25 mouse cellular contexts compared by ENCODE assay signal in the genomic region with DNA sequence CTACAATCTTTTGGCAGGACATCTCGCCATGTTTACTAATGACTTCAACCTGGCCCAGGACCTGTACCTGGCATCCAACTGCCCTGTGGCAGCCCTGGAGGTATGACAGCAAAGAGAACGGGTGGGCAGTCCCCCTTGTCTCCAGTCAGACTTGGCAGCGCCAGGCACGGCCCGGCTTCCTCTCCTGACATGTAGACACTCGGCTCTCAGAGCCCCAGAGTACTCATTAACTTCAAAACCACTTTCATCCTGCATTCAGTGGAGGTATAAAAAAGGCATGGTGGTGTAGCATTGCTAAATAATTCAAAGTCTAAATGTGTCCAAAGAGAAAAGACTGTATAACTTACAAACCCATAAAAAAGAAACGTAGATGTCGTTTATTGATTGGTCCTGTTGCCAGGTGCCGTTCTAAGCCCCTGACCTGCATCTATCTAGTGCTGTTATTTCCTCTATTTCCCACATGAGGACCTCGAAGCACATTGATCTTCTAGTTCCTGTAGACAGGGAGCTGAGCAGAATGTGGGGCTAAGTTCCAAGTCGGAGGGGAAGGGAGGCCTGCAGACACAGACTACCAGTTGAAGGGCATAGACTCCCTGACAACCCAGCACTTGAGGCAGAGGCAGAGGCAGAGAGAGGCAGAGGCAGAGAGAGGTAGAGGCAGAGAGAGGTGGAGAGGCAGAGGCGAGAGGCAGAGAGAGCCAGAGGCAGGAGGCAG. TPM values are rescaled to one million over a fixed set of nuclear protein-coding genes. Genes with fewer than 3 reads are reported as not detected.
DNase-seq lines count a peak whose midpoint lies in the region; ATAC-seq and TF ChIP-seq lines count a peak whose summit lies in the region.
"Had no signal": no experiment of that assay in that cellular context is flagged by ENCODE, and none has a peak within 500 bp of the region (broad histone marks: within the 10 kb centered on the region; RNA-seq: fewer than 3 reads in every experiment).

No protein-coding gene starts in this region.

- no peaks in the 10 kb centered on the region for H3K36me3 ChIP-seq in liver, adult 2 months (ENCODE audit: control insufficient read depth, insufficient read depth, low read length)
- H3K36me3 ChIP-seq in liver, embryonic 12.5 days: no peaks in the 10 kb centered on the region
- peaks cover 10% of the 10 kb centered on the region for H3K36me3 ChIP-seq in midbrain, embryonic 15.5 days (replicated peaks)
- H3K36me3 ChIP-seq: intestine, embryonic 15.5 days; stomach, embryonic 15.5 days had no signal

- H3K4me3 ChIP-seq in liver, adult 2 months (ENCODE audit: insufficient read depth, low read depth, low read length): no peak overlapping the region
- H3K4me3 ChIP-seq in liver, embryonic 12.5 days: no peak overlapping the region
- H3K4me3 ChIP-seq in midbrain, embryonic 15.5 days: no peak overlapping the region
- H3K4me3 ChIP-seq: forebrain, embryonic 12.5 days; heart, adult 2 months; hindbrain, embryonic 15.5 days; intestine, embryonic 15.5 days; layer of hippocampus, adult 2 months; neural tube, embryonic 13.5 days; stomach, embryonic 15.5 days had no signal

- no peaks in the 10 kb centered on the region for H3K79me2 ChIP-seq in liver, adult 2 months (ENCODE audit: control insufficient read depth, insufficient read depth, low read length)

- H3K4me1 ChIP-seq in liver, adult 2 months (ENCODE audit: control insufficient read depth, insufficient read depth, low read length): peaks cover 2% of the 10 kb centered on the region; the same call in 1 of the 2 replicates
- no peaks in the 10 kb centered on the region for H3K4me1 ChIP-seq in liver, embryonic 12.5 days
- no peaks in the 10 kb centered on the region for H3K4me1 ChIP-seq in midbrain, embryonic 15.5 days
- H3K4me1 ChIP-seq: forebrain, embryonic 12.5 days; hindbrain, embryonic 15.5 days; intestine, embryonic 15.5 days; neural tube, embryonic 13.5 days; stomach, embryonic 15.5 days had no signal

- no peak for TF ChIP-seq POLR2A in liver, adult 2 months (IDR thresholded peaks at IDR 0.05; ENCODE audit: extremely low read depth, insufficient read depth, low read length)

- no peak overlapping the region for H3K9ac ChIP-seq in liver, adult 2 months (ENCODE audit: low read depth, low read length)
- H3K9ac ChIP-seq in liver, embryonic 12.5 days: no peak overlapping the region
- no peak overlapping the region for H3K9ac ChIP-seq in midbrain, embryonic 15.5 days
- H3K9ac ChIP-seq: forebrain, embryonic 12.5 days; hindbrain, embryonic 15.5 days; intestine, embryonic 15.5 days; neural tube, embryonic 13.5 days; stomach, embryonic 15.5 days had no signal

- H3K9me3 ChIP-seq in liver, embryonic 12.5 days (replicated peaks): no peaks in the 10 kb centered on the region
- H3K9me3 ChIP-seq in midbrain, embryonic 15.5 days: no peaks in the 10 kb centered on the region
- H3K9me3 ChIP-seq: forebrain, embryonic 12.5 days; hindbrain, embryonic 15.5 days; intestine, embryonic 15.5 days; neural tube, embryonic 13.5 days; stomach, embryonic 15.5 days had no signal

- H3K27ac ChIP-seq in liver, adult 2 months (replicated peaks; ENCODE audit: insufficient read depth, low read depth, low read length): no peak overlapping the region
- H3K27ac ChIP-seq in liver, embryonic 12.5 days: no peak overlapping the region
- peak overlapping the region; percentile 70 for H3K27ac ChIP-seq in midbrain, embryonic 15.5 days
- H3K27ac ChIP-seq: forebrain, embryonic 12.5 days; heart, adult 2 months; hindbrain, embryonic 15.5 days; intestine, embryonic 15.5 days; kidney, postnatal 0 days; layer of hippocampus, adult 2 months; neural tube, embryonic 13.5 days; stomach, embryonic 15.5 days had no signal

- no peak overlapping the region for H3K4me2 ChIP-seq in liver, embryonic 12.5 days
- no peak overlapping the region for H3K4me2 ChIP-seq in midbrain, embryonic 15.5 days
- H3K4me2 ChIP-seq: forebrain, embryonic 12.5 days; hindbrain, embryonic 15.5 days; intestine, embryonic 15.5 days; neural tube, embryonic 13.5 days; stomach, embryonic 15.5 days had no signal

- 34% methylated on average over 12 of the region's 12 CpGs for WGBS in liver, adult 2 months
- 64% methylated on average over 12 of the region's 12 CpGs for WGBS in liver, embryonic 12.5 days (ENCODE audit: insufficient replicate concordance)
- WGBS in midbrain, embryonic 15.5 days: 67% methylated on average over 12 of the region's 12 CpGs

- DNase-seq in cerebellum, adult 18-20 months: peak; percentile 16 to 25
- DNase-seq in cerebellum, postnatal 4 days (ENCODE audit: low spot score in 2 of 2): no peak
- peak; percentile 59 for DNase-seq in liver, adult 2 months (ENCODE audit: extremely low read depth, low read depth, low spot score)
- peak; percentile 27 for DNase-seq in R1 (ENCODE audit: low read depth, low spot score)
- no peak for DNase-seq in spleen, postnatal 10 days (ENCODE audit: low spot score in 2 of 2)
- DNase-seq: adrenal gland, postnatal 14 days; gastrocnemius, postnatal 14 days; heart, adult 2 months; heart, postnatal 4 days; layer of hippocampus, postnatal 36 days; lung, adult 18-20 months; lung, postnatal 14 days; right cerebral cortex, postnatal 14 days; spleen, adult 18-20 months had no signal

- no peak for ATAC-seq in liver, embryonic 12.5 days
- peak; percentile 88 for ATAC-seq in midbrain, embryonic 15.5 days (replicated peaks)
- ATAC-seq: CD4-positive, CD25-positive, alpha-beta regulatory T cell, adult 4 months; intestine, embryonic 15.5 days; Patski had no signal

- no peak for TF ChIP-seq CTCF in liver, adult 2 months (IDR thresholded peaks at IDR 0.05; ENCODE audit: low read depth, low read length)

- no peaks in the 10 kb centered on the region for H3K27me3 ChIP-seq in liver, adult 2 months (ENCODE audit: control insufficient read depth, insufficient read depth, low read length)
- no peaks in the 10 kb centered on the region for H3K27me3 ChIP-seq in liver, embryonic 12.5 days (replicated peaks)
- H3K27me3 ChIP-seq in midbrain, embryonic 15.5 days (replicated peaks): no peaks in the 10 kb centered on the region
- H3K27me3 ChIP-seq: forebrain, embryonic 12.5 days; hindbrain, embryonic 15.5 days; intestine, embryonic 15.5 days; neural tube, embryonic 13.5 days; Patski; stomach, embryonic 15.5 days had no signal

RNA-seq across cellular contexts. Expression of gene Wdr19, which starts 31.9 kb away (rescaled TPM):
- total RNA-seq in liver, adult 2 months (2014; rRNA removed): 2.1 and 2.8 TPM in 2 replicates
- 0.57 and 1.0 TPM in 2 replicates for polyA plus RNA-seq in liver, adult 2 months (2012; rRNA removed)
- polyA plus RNA-seq in liver, embryonic 12.5 days (2016; fragmentation: Nextera tagmentation; extraction: Ambion mirVana): 1.3 and 2.0 TPM in 2 replicates
- 12.7 and 15.2 TPM in 2 replicates for polyA plus RNA-seq in midbrain, embryonic 15.5 days (2015; fragmentation: Nextera tagmentation; extraction: Ambion mirVana)

Comparison
In these comparisons a context has a peak if more than half of its experiments do, and no peak if none do; other contexts are left out.
1. DNase-seq: peak in cerebellum, adult 18-20 months (2 of 2), liver, adult 2 months (single experiment) and R1 (single experiment); none in cerebellum, postnatal 4 days (0 of 2) and spleen, postnatal 10 days (0 of 2).